Mouse (Mus musculus): Measurements from ENCODE around the gene Uba6. TPM values are rescaled to one million over a fixed set of nuclear protein-coding genes. Genes with fewer than 3 reads are reported as not detected.

Gene Uba6
- polyA plus RNA-seq, 1 experiment: 2.4 TPM

GRCm38 (mm10) chr5:86072756-86073386, 99.7 kb downstream of the Uba6 start:
- no peak for DNase-seq (ENCODE audit: low read depth)

- DNase-seq (ENCODE audit: low read depth): no peak
Measured at GRCm38 (mm10) chr5:86071538-86071937, 101.1 kb downstream of the Uba6 start, which contains the start of gene Stap1. Stap1 (plus strand) TSS chr5:86071746.

DNA sequence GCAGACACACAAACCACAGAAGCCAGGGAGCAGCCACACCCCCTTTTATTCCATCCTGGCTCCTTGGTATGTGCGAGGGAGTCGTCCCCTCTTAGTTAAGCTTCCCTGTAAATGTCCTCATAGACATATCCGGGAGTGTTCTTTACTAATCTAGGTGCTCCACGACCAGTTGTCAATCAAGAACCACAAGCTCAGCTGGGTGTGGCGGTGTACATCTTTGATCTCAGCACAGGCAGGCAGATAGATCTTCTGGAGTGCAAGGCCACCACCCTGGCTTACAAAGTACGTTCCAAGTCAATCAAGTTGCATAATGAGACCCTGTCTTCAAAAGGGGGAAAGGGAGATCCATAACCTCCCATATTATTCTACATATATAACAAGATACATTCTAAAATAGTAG, 103.5 kb downstream of the Uba6 start:
- no peak for DNase-seq (ENCODE audit: low read depth)

DNA sequence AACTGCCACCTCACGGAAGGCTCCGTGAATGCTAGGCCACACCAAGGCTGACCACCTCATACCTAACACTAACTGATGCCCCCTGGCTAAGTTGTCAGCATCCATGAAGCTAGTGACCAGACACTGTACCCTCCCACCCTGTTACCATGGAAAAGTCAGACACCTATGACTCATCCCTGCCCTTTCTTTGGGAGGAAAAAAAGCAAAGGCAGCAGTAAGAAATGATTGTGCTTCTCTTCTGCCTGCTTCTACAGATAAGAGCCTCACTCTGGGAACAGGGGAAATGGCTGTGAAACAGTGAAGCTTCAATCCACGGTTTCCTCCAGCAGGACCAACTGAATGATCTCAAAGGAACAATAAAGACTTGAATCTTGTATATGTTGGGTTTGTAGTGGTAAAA, 104.2 kb downstream of the Uba6 start:
- DNase-seq (ENCODE audit: low read depth): no peak

DNA sequence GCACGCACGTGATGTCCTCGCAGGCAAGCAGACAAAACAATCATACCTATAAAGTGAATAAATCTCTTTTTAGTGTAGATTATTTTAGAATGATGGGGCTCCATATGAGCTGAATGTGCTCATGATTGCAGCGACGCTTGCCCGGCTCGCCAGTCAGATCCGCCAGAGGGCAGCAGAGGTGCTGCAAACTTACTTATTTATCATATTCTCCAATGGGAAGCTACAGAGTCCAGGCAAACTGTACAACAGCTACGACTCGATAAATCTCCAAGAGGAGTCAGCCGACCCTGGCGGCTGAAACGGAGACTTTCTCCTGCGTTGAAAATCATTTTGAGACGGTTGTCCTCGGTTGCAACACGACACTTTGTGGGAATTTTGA, 106.1 kb downstream of the Uba6 start:
- peak; percentile 36 for DNase-seq (ENCODE audit: low read depth)

- DNase-seq (ENCODE audit: low read depth): no peak
Measured at GRCm38 (mm10) chr5:86065876-86066550, 106.6 kb downstream of the Uba6 start.

DNA sequence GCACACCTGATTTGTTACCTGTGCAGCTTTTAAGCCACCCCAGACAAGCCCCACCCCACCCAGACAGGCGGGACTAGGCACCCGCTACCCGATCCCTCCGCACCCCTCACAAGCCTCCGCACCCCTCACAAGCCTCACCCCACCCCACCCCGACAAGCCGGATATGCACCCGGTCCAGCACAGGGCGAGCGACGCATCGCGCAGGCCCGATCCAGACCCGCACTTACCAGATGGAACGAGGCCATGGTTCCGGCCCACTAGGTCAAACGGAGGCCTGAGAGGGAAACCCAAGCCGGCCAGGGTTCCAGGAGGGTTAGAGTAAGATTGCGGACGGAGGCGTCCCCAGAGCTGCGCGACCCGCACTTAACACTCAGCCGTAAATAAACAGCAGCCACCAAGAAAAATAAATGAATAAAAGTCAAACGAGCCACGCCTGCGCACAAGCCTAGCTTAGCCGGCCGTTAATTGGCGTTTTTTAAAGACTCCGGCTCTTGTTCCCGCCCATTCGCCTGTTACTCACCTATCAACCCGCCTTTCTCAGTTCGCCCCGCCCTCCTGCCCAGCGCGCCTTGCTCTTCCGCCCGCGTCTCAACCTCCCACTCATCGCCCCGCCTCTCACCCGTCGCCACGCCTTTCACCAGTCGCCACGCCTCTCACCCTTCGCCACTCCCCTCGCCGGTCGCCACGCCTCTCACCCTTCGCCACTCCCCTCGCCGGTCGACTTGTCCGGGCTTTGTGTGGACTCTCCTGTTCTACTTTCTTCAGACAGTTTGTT, 107.3 kb downstream of the Uba6 start, which contains the start of gene Cenpc1:
Cenpc1 (minus strand) TSS at position 483 of the 775 bp plus-strand sequence.
- peak; percentile 49 for DNase-seq (ENCODE audit: low read depth)

DNA sequence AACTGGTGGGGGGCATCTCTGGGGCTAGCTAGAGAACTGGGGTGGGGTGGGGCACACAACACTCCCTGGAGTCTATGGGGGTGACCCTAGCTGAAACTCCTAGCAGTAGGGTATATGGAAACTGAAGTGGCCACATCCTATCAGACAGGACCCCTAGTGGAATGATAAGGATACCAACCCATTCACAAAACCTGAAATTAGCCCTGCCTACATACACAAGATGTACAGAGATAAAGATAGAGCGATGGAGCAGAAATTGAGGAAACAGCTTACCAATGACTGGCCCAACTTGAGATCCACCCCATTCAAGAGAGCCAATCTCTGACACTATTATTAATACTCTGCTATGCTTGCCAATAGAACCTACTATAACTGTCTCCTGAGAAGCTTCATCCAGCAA, 109.1 kb downstream of the Uba6 start:
- no peak for DNase-seq (ENCODE audit: low read depth)

Other genes with a start within 250 kb of the Uba6 start
- gene Cenpc1, start 107.2 kb downstream of the Uba6 start, polyA plus RNA-seq (2012; rRNA removed): 3.3 and 4.7 TPM in 2 replicates
- 4.8 and 5.0 TPM in 2 replicates for gene Stap1, start 101.1 kb downstream of the Uba6 start, polyA plus RNA-seq (2012; rRNA removed)
- not detected in 2 replicates for gene Gnrhr, start 25.1 kb upstream of the Uba6 start, polyA plus RNA-seq (2012; rRNA removed)
- not detected in 2 replicates for gene Tmprss11c, start 116.5 kb upstream of the Uba6 start, polyA plus RNA-seq (2012; rRNA removed)
- not detected in 2 replicates for gene Tmprss11d, start 200.6 kb upstream of the Uba6 start, polyA plus RNA-seq (2012; rRNA removed)